Mouse (Mus musculus): Measurements from ENCODE around the gene Med13l. TPM values are rescaled to one million over a fixed set of nuclear protein-coding genes. Genes with fewer than 3 reads are reported as not detected.

The Med13l gene
- total and polyA plus RNA-seq, 2 experiments from 2014 or later = 11.3 to 28.9 TPM

DNA sequence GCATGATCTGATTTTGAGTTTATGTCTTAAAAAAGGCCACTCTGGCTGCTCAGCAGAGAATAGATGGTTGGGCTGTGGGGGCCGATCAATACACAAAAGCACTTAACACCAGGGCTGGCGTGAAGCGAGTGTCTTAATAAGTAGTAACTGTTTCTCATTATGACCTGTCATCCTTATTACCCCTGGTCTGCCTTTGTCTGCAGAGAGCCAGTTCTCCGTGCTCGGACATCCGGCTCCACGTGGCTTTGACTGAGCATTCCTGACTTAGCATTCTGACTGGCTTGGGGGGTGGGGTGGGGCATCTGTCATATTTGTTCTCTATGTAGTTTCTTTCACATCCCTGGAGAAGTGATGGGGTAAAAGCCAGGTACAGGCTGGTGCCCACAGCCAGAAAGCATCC, 31.2 kb upstream of the Med13l start:
- ATAC-seq = no peak
- Histone ChIP-seq H3K27me3 (ENCODE audit: insufficient read depth, low read length) (no peaks in the 10 kb centered on the region), H3K4me3 (ENCODE audit: low read length) (no peak overlapping the region), H3K9me3 (ENCODE audit: low read length) (no peaks in the 10 kb centered on the region), H3K4me1 (ENCODE audit: insufficient read depth, low read length) (no peaks in the 10 kb centered on the region), H3K9ac (replicated peaks; ENCODE audit: low read length) (no peak overlapping the region), H3K36me3 (ENCODE audit: insufficient read depth, low read length) (no peaks in the 10 kb centered on the region), H3K4me2 (ENCODE audit: low read depth, low read length) (no peak overlapping the region), H3K27ac (no peak overlapping the region)
- no peak for TF ChIP-seq CTCF (IDR thresholded peaks at IDR 0.05; ENCODE audit: low read depth)
- DNase-seq (ENCODE audit: low spot score) = no peak
- WGBS = 27% methylated on average over 7 of the region's 7 CpGs

DNA sequence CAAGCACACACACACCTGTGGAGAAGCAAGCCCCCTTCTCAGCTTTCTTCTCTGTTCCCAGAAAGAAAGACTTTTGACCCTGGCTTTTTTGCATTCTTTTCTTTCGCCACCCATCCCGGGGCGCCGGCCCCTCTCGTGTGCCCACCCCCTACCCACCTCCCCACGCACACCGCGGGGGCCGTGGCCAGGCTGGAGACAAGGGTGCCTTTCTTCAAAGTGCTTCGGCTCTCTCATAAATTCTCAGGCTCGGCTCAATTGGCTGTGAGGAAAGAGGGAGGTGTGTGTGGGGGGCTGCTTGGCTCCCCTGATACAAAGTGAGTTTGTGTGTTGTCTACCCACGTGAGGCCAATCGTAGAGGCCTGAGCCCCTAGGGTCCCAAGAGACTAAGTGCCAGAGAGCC, 28.4 kb upstream of the Med13l start:
- H3K4me2 ChIP-seq (ENCODE audit: low read depth, low read length) = no peak overlapping the region
- no peak for DNase-seq (ENCODE audit: low spot score)
- no peaks in the 10 kb centered on the region for H3K4me1 ChIP-seq (ENCODE audit: insufficient read depth, low read length)
- H3K9ac ChIP-seq (replicated peaks; ENCODE audit: low read length) = no peak overlapping the region
- peak; percentile 38; the same call in 1 of the 2 replicates for ATAC-seq
- no peaks in the 10 kb centered on the region for H3K9me3 ChIP-seq (ENCODE audit: low read length)
- H3K36me3 ChIP-seq (ENCODE audit: insufficient read depth, low read length) = no peaks in the 10 kb centered on the region
- no peak overlapping the region for H3K27ac ChIP-seq
- TF ChIP-seq CTCF (IDR thresholded peaks at IDR 0.05; ENCODE audit: low read depth) = no peak
- H3K4me3 ChIP-seq (ENCODE audit: low read length) = no peak overlapping the region
- WGBS = 13% methylated on average over 13 of the region's 13 CpGs
- H3K27me3 ChIP-seq (ENCODE audit: insufficient read depth, low read length) = no peaks in the 10 kb centered on the region

- no peak overlapping the region for H3K9ac ChIP-seq (replicated peaks; ENCODE audit: low read length)
- H3K9me3 ChIP-seq (ENCODE audit: low read length) = no peaks in the 10 kb centered on the region
- no peaks in the 10 kb centered on the region for H3K27me3 ChIP-seq (ENCODE audit: insufficient read depth, low read length)
- no peaks in the 10 kb centered on the region for H3K36me3 ChIP-seq (ENCODE audit: insufficient read depth, low read length)
- H3K27ac ChIP-seq = no peak overlapping the region
- no peak for DNase-seq (ENCODE audit: low spot score)
- TF ChIP-seq CTCF (IDR thresholded peaks at IDR 0.05; ENCODE audit: low read depth) = no peak
- 50% methylated on average over 14 of the region's 15 CpGs for WGBS
- no peak for ATAC-seq
- no peaks in the 10 kb centered on the region for H3K4me1 ChIP-seq (ENCODE audit: insufficient read depth, low read length)
- H3K4me2 ChIP-seq (ENCODE audit: low read depth, low read length) = no peak overlapping the region
- H3K4me3 ChIP-seq (ENCODE audit: low read length) = no peak overlapping the region
Observed at GRCm38 (mm10) chr5:118532659-118533058, 27.8 kb upstream of the Med13l start.

DNA sequence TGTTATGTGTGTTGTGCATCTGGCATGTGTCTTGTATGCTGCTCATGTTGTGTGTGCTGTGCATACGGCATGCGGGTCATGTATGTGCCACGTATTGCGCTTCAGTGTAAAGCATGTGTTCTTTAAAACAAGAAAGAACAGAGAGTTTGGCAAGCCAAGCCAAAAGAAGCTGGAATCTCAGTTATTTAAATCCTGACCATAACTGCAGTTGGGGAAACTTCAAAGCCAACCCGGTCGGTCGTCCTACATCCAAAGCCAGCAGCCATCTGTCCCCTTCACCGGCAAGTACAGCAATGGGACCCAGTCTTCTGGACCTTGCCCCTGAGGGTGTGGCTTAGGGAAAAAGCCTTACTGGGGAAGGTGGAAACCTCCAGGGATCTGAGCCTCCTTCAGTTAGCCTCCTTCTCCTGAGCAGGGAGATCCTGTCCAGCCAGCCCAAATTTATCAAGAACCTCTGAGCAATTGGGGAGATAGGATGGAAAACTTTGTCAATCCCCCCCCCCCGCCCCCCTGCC, 26.0 kb upstream of the Med13l start:
- H3K4me2 ChIP-seq (ENCODE audit: low read depth, low read length) = no peak overlapping the region
- no peaks in the 10 kb centered on the region for H3K27me3 ChIP-seq (ENCODE audit: insufficient read depth, low read length)
- DNase-seq (ENCODE audit: low spot score) (no peak), ATAC-seq (no peak)
- H3K4me1 ChIP-seq (ENCODE audit: insufficient read depth, low read length) = no peaks in the 10 kb centered on the region
- H3K4me3 ChIP-seq (ENCODE audit: low read length) = no peak overlapping the region
- no peak overlapping the region for H3K9ac ChIP-seq (replicated peaks; ENCODE audit: low read length)
- 64% methylated on average over 9 of the region's 9 CpGs for WGBS
- no peaks in the 10 kb centered on the region for H3K36me3 ChIP-seq (ENCODE audit: insufficient read depth, low read length)
- H3K27ac ChIP-seq = no peak overlapping the region
- H3K9me3 ChIP-seq (ENCODE audit: low read length) = no peaks in the 10 kb centered on the region
- no peak for TF ChIP-seq CTCF (IDR thresholded peaks at IDR 0.05; ENCODE audit: low read depth)

DNA sequence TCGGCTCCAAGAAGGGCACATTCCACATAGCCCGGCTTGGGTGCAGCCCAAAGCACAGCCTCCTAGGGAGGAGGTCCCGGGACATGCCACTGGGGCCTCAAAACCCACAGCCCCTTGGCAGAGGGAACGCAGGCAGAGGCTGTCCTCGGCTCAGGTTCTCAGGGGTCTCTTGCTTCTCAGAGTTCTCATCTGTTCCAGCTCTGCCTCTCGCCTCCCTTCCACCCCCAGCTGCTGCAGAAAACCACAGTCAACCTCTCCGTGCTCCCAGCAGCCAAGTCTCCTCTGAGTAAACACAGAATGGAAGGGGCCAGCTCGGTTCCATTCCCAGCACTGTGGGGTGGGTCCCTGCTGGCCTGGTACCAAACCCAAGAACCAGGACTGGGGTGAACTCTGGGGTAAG, 25.3 kb upstream of the Med13l start:
- 37% methylated on average over 8 of the region's 8 CpGs for WGBS
- H3K4me3 ChIP-seq (ENCODE audit: low read length) = no peak overlapping the region
- no peaks in the 10 kb centered on the region for H3K36me3 ChIP-seq (ENCODE audit: insufficient read depth, low read length)
- DNase-seq (ENCODE audit: low spot score) (no peak), ATAC-seq (no peak)
- H3K9me3 ChIP-seq (ENCODE audit: low read length) = no peaks in the 10 kb centered on the region
- H3K4me2 ChIP-seq (ENCODE audit: low read depth, low read length) = no peak overlapping the region
- no peaks in the 10 kb centered on the region for H3K27me3 ChIP-seq (ENCODE audit: insufficient read depth, low read length)
- TF ChIP-seq CTCF (IDR thresholded peaks at IDR 0.05; ENCODE audit: low read depth) = no peak
- no peak overlapping the region for H3K27ac ChIP-seq
- no peaks in the 10 kb centered on the region for H3K4me1 ChIP-seq (ENCODE audit: insufficient read depth, low read length)
- no peak overlapping the region for H3K9ac ChIP-seq (replicated peaks; ENCODE audit: low read length)

- Histone ChIP-seq H3K27ac (no peak overlapping the region), H3K4me2 (ENCODE audit: low read depth, low read length) (no peak overlapping the region), H3K36me3 (ENCODE audit: insufficient read depth, low read length) (no peaks in the 10 kb centered on the region), H3K9ac (replicated peaks; ENCODE audit: low read length) (no peak overlapping the region), H3K4me1 (ENCODE audit: insufficient read depth, low read length) (no peaks in the 10 kb centered on the region), H3K27me3 (ENCODE audit: insufficient read depth, low read length) (no peaks in the 10 kb centered on the region), H3K9me3 (ENCODE audit: low read length) (no peaks in the 10 kb centered on the region), H3K4me3 (ENCODE audit: low read length) (no peak overlapping the region)
- WGBS = 43% methylated on average over 5 of the region's 5 CpGs
- TF ChIP-seq CTCF (IDR thresholded peaks at IDR 0.05; ENCODE audit: low read depth) = no peak
- DNase-seq (ENCODE audit: low spot score) (no peak), ATAC-seq (no peak)
Observed at GRCm38 (mm10) chr5:118538487-118538886, 22.0 kb upstream of the Med13l start.

DNA sequence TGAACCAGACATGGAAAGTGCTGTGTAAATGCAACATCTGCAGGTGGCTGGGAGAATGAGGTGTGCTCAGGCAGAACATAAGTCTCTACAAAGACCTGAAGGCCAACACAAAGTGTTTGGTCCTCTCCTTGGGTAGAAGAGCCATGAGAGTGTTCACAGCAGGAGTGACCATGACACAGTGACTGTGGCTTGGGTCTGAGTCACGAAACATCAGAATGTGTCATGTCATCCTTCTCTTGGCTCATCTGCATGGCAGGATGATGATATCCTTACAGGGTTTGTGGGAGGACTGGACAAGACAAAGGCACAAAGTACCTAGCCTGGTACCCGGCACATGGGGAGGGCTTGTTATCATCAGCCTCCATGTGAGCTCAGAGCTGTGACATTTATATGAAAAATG, 16.7 kb upstream of the Med13l start:
- no peak overlapping the region for H3K9ac ChIP-seq (replicated peaks; ENCODE audit: low read length)

More for the DNA sequence above, 16.7 kb upstream of the Med13l start:
- H3K4me3 ChIP-seq (ENCODE audit: low read length) = no peak overlapping the region
- ATAC-seq (no peak), DNase-seq (ENCODE audit: low spot score) (no peak)
- H3K9me3 ChIP-seq (ENCODE audit: low read length) = no peaks in the 10 kb centered on the region
- no peak overlapping the region for H3K27ac ChIP-seq
- no peaks in the 10 kb centered on the region for H3K36me3 ChIP-seq (ENCODE audit: insufficient read depth, low read length)
- WGBS = 88% methylated on average over 2 of the region's 2 CpGs
- H3K4me2 ChIP-seq (ENCODE audit: low read depth, low read length) = no peak overlapping the region
- no peak for TF ChIP-seq CTCF (IDR thresholded peaks at IDR 0.05; ENCODE audit: low read depth)
- H3K4me1 ChIP-seq (ENCODE audit: insufficient read depth, low read length) = no peaks in the 10 kb centered on the region
- no peaks in the 10 kb centered on the region for H3K27me3 ChIP-seq (ENCODE audit: insufficient read depth, low read length)
